Mouse (Mus musculus): Measurements from ENCODE around the gene Aldh3b2. TPM values are rescaled to one million over a fixed set of nuclear protein-coding genes. Genes with fewer than 3 reads are reported as not detected.
"Not testable (repeated sequence)": the region's sequence is repeated elsewhere in the genome, so short reads cannot be mapped to it uniquely, and the experiment has no call there.

The Aldh3b2 gene
- polyA plus RNA-seq, 1 experiment from 2014 or later, result 0.40 TPM

DNA sequence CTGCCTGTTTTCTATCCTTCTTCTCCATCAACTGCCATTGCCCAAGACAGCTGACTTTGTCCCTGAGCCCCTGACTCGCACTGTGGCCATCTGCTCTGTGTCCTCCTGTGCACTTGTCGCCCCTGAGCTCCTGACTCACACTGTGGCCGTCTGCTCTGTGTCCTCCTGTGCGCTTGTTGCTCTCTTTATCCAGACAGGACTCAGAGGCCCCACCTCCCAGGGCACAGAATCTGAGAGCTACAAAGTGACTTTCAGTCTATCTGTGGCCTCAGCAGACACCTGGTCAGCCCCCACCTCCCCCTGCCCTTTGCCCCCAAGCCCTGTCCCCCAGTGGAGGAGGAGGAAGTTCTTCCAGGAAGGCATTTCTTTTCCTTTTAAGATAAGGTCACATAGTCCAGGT, 16.3 kb upstream of the Aldh3b2 start:
- Histone ChIP-seq H3K4me1 (ENCODE audit: control insufficient read depth, insufficient read depth, low read length) (no peaks in the 10 kb centered on the region), H3K9me3 (ENCODE audit: control insufficient read depth, low read length) (no peaks in the 10 kb centered on the region), H3K9ac (replicated peaks; ENCODE audit: low read depth, low read length) (no peak overlapping the region), H3K4me3 (ENCODE audit: low read depth, low read length) (no peak overlapping the region), H3K36me3 (ENCODE audit: control insufficient read depth, insufficient read depth, low read length) (no peaks in the 10 kb centered on the region), H3K27ac (ENCODE audit: low read depth, low read length) (no peak overlapping the region), H3K27me3 (ENCODE audit: control insufficient read depth, insufficient read depth, low read length) (no peaks in the 10 kb centered on the region), H3K4me2 (ENCODE audit: low read depth, low read length) (no peak overlapping the region)
- 54% methylated on average over 4 of the region's 4 CpGs for WGBS
- ATAC-seq (ENCODE audit: low read depth), result no peak

DNA sequence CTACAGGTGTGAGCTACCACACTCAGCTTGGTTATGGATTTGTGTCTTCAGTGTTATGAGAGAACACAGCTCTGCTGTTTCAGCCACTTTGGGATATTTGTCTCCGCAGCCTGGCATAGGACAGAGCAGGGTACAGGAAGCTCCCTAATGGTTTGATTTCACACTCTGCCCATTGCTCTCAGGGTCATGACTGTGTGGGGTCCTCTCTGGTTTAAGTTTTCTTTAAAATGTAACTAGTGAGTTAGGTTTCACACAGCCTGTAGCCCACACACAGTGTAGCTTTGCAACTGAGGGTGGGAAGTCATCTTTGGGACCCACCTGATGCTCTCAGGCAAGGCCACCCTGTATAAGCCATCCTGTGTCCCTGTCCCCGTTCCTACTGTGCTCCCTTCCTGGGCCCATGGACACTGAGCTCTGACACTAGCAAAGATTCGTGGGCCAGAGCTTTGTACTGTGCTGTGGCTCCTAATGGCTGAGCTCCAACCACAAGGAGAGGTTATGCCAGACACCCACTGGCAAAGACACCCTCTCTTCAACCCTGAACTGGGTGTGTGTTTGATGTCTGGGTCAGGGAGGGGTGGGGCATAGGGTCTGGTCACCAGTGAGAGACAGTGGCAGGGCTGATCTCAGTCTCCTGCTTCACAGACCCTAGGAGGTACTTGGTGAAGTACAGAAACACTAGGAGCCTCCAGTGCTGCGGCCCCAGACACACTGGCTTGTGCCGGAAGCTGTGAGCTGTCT, 14.7 kb upstream of the Aldh3b2 start:
- not testable (repeated sequence) for H3K36me3 ChIP-seq (ENCODE audit: control insufficient read depth, insufficient read depth, low read length); H3K9me3 ChIP-seq (ENCODE audit: control insufficient read depth, low read length); ATAC-seq (ENCODE audit: low read depth); H3K4me2 ChIP-seq (ENCODE audit: low read depth, low read length); H3K4me1 ChIP-seq (ENCODE audit: control insufficient read depth, insufficient read depth, low read length); H3K4me3 ChIP-seq (ENCODE audit: low read depth, low read length); H3K27ac ChIP-seq (ENCODE audit: low read depth, low read length); H3K27me3 ChIP-seq (ENCODE audit: control insufficient read depth, insufficient read depth, low read length); H3K9ac ChIP-seq (replicated peaks; ENCODE audit: low read depth, low read length)
- 84% methylated on average over 5 of the region's 5 CpGs for WGBS

GRCm38 (mm10) chr19:3958470-3958869, 13.7 kb upstream of the Aldh3b2 start, which contains the start of gene Aldh3b3:
Gene Aldh3b3 (plus strand): TSS chr19:3958645.
- H3K4me3 ChIP-seq (ENCODE audit: low read depth, low read length), result no peak within 1 kb of the TSS
- 81% methylated on average over 4 of the region's 4 CpGs for WGBS
- no peak within 1 kb of the TSS for H3K9ac ChIP-seq (replicated peaks; ENCODE audit: low read depth, low read length)
- no peak for ATAC-seq (ENCODE audit: low read depth)
- H3K27me3 ChIP-seq (ENCODE audit: control insufficient read depth, insufficient read depth, low read length), result no peaks in the 10 kb centered on the region
- H3K4me2 ChIP-seq (ENCODE audit: low read depth, low read length), result no peak within 1 kb of the TSS
- no peaks in the 10 kb centered on the region for H3K4me1 ChIP-seq (ENCODE audit: control insufficient read depth, insufficient read depth, low read length)
- no peaks in the 10 kb centered on the region for H3K36me3 ChIP-seq (ENCODE audit: control insufficient read depth, insufficient read depth, low read length)
- no peak within 1 kb of the TSS for H3K27ac ChIP-seq (ENCODE audit: low read depth, low read length)
- H3K9me3 ChIP-seq (ENCODE audit: control insufficient read depth, low read length), result no peaks in the 10 kb centered on the region

GRCm38 (mm10) chr19:3959030-3959429, 13.1 kb upstream of the Aldh3b2 start:
- Histone ChIP-seq H3K27ac (ENCODE audit: low read depth, low read length) (no peak overlapping the region), H3K4me3 (ENCODE audit: low read depth, low read length) (no peak overlapping the region), H3K4me2 (ENCODE audit: low read depth, low read length) (no peak overlapping the region), H3K9ac (replicated peaks; ENCODE audit: low read depth, low read length) (no peak overlapping the region), H3K27me3 (ENCODE audit: control insufficient read depth, insufficient read depth, low read length) (no peaks in the 10 kb centered on the region), H3K9me3 (ENCODE audit: control insufficient read depth, low read length) (no peaks in the 10 kb centered on the region), H3K36me3 (ENCODE audit: control insufficient read depth, insufficient read depth, low read length) (no peaks in the 10 kb centered on the region), H3K4me1 (ENCODE audit: control insufficient read depth, insufficient read depth, low read length) (no peaks in the 10 kb centered on the region)
- ATAC-seq (ENCODE audit: low read depth), result no peak

DNA sequence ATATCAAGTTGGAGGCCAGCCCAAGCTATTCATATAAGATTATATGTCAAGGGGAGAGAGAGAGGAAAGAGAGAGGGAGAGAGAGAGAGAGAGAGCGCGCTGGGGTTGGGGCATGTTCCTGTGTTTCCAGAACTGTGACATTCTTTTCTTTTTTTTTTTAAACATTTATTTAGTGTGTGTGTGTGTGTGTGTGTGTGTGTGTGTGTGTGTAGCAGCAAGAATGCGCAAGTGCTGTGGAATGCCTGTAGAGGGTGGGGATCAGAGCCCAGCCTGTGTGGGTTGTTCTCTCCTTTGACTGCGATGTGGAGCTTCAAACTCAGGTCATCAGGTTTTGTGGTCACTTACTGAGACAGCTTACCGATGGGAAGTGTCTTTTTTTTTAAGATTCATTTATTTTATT, 11.9 kb upstream of the Aldh3b2 start:
- Histone ChIP-seq H3K9me3 (ENCODE audit: control insufficient read depth, low read length) (no peaks in the 10 kb centered on the region), H3K4me1 (ENCODE audit: control insufficient read depth, insufficient read depth, low read length) (no peaks in the 10 kb centered on the region), H3K27me3 (ENCODE audit: control insufficient read depth, insufficient read depth, low read length) (no peaks in the 10 kb centered on the region), H3K27ac (ENCODE audit: low read depth, low read length) (no peak overlapping the region), H3K9ac (replicated peaks; ENCODE audit: low read depth, low read length) (no peak overlapping the region), H3K36me3 (ENCODE audit: control insufficient read depth, insufficient read depth, low read length) (no peaks in the 10 kb centered on the region), H3K4me3 (ENCODE audit: low read depth, low read length) (no peak overlapping the region), H3K4me2 (ENCODE audit: low read depth, low read length) (no peak overlapping the region)
- WGBS, result 88% methylated on average over 5 of the region's 5 CpGs
- ATAC-seq (ENCODE audit: low read depth), result no peak

DNA sequence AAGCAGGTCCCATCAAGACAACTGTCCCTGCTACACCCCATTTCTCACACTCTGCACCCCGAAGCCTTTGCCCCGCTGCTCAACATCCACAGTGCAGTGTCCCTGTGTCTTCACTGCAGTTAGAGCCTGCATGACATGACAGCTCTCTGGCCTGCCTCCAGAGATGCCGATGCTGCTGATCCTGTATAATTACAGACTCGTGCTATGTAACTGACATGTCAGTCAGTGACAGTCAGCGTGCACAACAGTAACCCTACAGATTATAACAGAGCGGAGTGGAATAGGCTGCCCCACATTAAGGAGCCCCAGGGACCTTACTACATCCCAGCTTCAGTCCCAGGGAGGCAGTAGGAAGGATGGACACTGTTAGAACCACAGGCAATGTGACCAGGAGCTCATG, 10.3 kb upstream of the Aldh3b2 start:
- ATAC-seq (ENCODE audit: low read depth); H3K9ac ChIP-seq (replicated peaks; ENCODE audit: low read depth, low read length); H3K36me3 ChIP-seq (ENCODE audit: control insufficient read depth, insufficient read depth, low read length); H3K27ac ChIP-seq (ENCODE audit: low read depth, low read length); H3K9me3 ChIP-seq (ENCODE audit: control insufficient read depth, low read length); H3K4me1 ChIP-seq (ENCODE audit: control insufficient read depth, insufficient read depth, low read length); H3K4me2 ChIP-seq (ENCODE audit: low read depth, low read length); H3K4me3 ChIP-seq (ENCODE audit: low read depth, low read length); H3K27me3 ChIP-seq (ENCODE audit: control insufficient read depth, insufficient read depth, low read length): not testable (repeated sequence)
- WGBS, result 88% methylated on average over 6 of the region's 6 CpGs

- H3K4me3 ChIP-seq (ENCODE audit: low read depth, low read length), result no peak overlapping the region
- no peak for ATAC-seq (ENCODE audit: low read depth)
- H3K27ac ChIP-seq (ENCODE audit: low read depth, low read length), result no peak overlapping the region
- H3K4me2 ChIP-seq (ENCODE audit: low read depth, low read length), result no peak overlapping the region
- 15% methylated on average over 2 of the region's 2 CpGs for WGBS
- no peaks in the 10 kb centered on the region for H3K36me3 ChIP-seq (ENCODE audit: control insufficient read depth, insufficient read depth, low read length)
- no peaks in the 10 kb centered on the region for H3K4me1 ChIP-seq (ENCODE audit: control insufficient read depth, insufficient read depth, low read length)
- H3K9ac ChIP-seq (replicated peaks; ENCODE audit: low read depth, low read length), result no peak overlapping the region
- no peaks in the 10 kb centered on the region for H3K27me3 ChIP-seq (ENCODE audit: control insufficient read depth, insufficient read depth, low read length)
- no peaks in the 10 kb centered on the region for H3K9me3 ChIP-seq (ENCODE audit: control insufficient read depth, low read length)
These were observed 9.7 kb upstream of the Aldh3b2 start for GRCm38 (mm10) chr19:3962469-3962868.

DNA sequence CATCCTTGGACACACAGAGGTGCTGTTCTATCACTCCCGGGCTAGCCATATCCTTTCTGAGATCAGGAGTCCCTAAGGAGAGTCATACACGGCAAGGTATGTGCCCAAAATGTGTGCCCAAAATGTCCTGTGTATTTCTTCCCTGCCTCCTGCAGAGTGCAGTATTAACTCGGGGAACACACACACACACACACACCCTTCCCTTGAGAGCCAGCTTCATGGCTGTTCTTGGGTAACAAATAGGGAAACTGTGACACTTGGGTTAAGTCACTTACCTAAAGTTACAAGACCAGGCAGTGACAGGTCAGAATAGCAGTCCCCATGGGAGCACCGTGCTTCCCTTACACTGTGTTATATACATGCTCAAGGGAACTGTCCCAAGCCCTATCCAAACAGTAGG, 8.1 kb upstream of the Aldh3b2 start:
- WGBS, result 79% methylated on average over 4 of the region's 4 CpGs
- Histone ChIP-seq H3K4me3 (ENCODE audit: low read depth, low read length) (no peak overlapping the region), H3K9ac (replicated peaks; ENCODE audit: low read depth, low read length) (no peak overlapping the region), H3K36me3 (ENCODE audit: control insufficient read depth, insufficient read depth, low read length) (no peaks in the 10 kb centered on the region), H3K4me1 (ENCODE audit: control insufficient read depth, insufficient read depth, low read length) (no peaks in the 10 kb centered on the region), H3K27ac (ENCODE audit: low read depth, low read length) (no peak overlapping the region), H3K27me3 (ENCODE audit: control insufficient read depth, insufficient read depth, low read length) (no peaks in the 10 kb centered on the region), H3K4me2 (ENCODE audit: low read depth, low read length) (no peak overlapping the region), H3K9me3 (ENCODE audit: control insufficient read depth, low read length) (no peaks in the 10 kb centered on the region)
- ATAC-seq (ENCODE audit: low read depth), result no peak

- H3K4me1 ChIP-seq (ENCODE audit: control insufficient read depth, insufficient read depth, low read length), result no peaks in the 10 kb centered on the region
- H3K36me3 ChIP-seq (ENCODE audit: control insufficient read depth, insufficient read depth, low read length), result no peaks in the 10 kb centered on the region
- no peaks in the 10 kb centered on the region for H3K27me3 ChIP-seq (ENCODE audit: control insufficient read depth, insufficient read depth, low read length)
- no peak overlapping the region for H3K27ac ChIP-seq (ENCODE audit: low read depth, low read length)
- 79% methylated on average over 11 of the region's 11 CpGs for WGBS
- no peak overlapping the region for H3K4me3 ChIP-seq (ENCODE audit: low read depth, low read length)
- H3K9me3 ChIP-seq (ENCODE audit: control insufficient read depth, low read length), result no peaks in the 10 kb centered on the region
- no peak overlapping the region for H3K9ac ChIP-seq (replicated peaks; ENCODE audit: low read depth, low read length)
- no peak for ATAC-seq (ENCODE audit: low read depth)
- no peak overlapping the region for H3K4me2 ChIP-seq (ENCODE audit: low read depth, low read length)
These were observed 5.6 kb upstream of the Aldh3b2 start for GRCm38 (mm10) chr19:3966330-3967075.
